Mouse (Mus musculus): ENCODE data around the gene Nxn.
"Not testable (repeated sequence)": the region's sequence is repeated elsewhere in the genome, so short reads cannot be mapped to it uniquely, and the experiment has no call there.

Gene Nxn

DNA sequence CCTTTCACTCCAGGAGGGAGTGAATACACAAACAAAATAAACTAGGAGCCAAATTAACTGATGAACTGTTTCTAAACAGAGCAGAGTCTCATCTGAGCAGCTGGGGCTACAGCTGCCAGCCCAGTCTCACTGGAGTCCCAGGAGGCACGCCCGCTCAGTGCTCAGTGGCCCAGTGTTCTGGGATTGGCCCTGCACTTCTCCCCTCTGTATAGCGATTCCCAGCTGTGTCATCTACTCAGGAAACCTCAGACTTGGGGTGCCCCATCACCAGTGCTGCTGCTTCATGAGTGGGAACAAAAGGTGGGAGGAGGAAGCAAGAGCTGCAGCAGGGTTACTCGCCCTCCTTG, 145.0 kb downstream of the Nxn start:
- DNase-seq = no peak

GRCm38 (mm10) chr11:76253145-76253917, 145.6 kb downstream of the Nxn start:
- peak; percentile 83 for DNase-seq

DNA sequence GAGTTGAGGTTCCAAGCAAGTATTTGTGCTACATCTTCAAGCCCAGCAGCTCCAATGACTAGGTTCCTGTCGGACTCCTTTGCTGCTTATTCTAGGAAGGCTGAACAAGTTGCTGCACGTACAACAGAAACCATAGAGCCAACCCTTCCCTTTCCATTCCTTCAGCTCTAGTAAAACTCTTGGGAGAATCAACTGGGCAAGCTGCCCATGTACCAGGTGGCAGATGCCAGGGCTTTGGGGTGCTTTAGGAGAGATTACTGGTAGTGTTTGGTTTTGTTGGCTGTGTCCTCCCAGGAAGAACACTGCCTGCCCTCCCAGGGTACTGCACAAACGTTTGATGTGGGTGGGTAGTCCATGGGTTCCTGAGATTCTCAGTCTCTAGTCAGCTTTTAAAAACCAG, 146.9 kb downstream of the Nxn start:
- no peak for DNase-seq

GRCm38 (mm10) chr11:76247239-76247638, 151.7 kb downstream of the Nxn start:
- no peak for DNase-seq

GRCm38 (mm10) chr11:76246439-76246838, 152.5 kb downstream of the Nxn start:
- DNase-seq = no peak

- DNase-seq = no peak
Observed at GRCm38 (mm10) chr11:76243811-76244546, 155.0 kb downstream of the Nxn start.

GRCm38 (mm10) chr11:76242901-76243810, 155.8 kb downstream of the Nxn start, which contains the start of the genes Mrm3 and Glod4:
Gene Mrm3 (plus strand): TSS chr11:76243715.
Gene Glod4 (minus strand): TSS chr11:76243725.
- DNase-seq = peak; percentile 90

DNA sequence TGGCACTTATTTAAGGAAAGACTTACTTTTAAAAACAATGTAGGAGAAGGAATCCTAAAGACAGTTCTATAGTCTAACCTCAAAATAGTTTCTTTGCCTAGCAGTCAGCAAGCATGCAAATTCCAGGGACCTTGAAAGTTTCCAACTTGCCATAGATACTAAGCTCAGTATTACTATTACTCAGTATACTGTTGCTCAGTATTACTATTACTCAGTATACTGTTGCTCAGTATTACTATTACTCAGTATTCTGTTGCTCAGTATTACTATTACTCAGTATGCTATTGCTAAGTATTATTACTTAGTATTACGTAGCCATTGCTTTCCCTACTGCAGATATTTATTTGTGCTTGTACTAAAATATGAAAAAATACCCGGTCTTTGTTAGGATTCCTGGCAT, 159.2 kb downstream of the Nxn start:
- no peak for DNase-seq

DNA sequence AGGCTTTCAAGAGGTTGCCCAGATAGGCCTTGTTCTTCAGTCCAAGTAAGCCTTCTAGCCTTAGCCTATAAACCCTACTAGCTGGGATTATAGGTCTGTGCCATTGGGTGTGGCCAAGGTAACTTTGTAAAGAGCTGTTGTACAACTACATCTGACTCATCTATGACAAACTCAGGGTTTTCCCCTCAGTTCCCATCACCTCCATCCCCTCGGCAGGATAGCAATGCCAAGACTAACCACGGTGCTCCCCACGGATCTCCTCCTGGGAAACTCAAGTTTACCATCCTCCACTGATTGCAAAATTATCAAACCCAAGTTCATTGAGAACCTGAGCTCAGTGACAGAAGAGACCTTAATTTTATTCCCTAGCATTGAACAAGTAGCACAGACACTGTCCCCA, 162.8 kb downstream of the Nxn start:
- no peak for DNase-seq

GRCm38 (mm10) chr11:76225051-76225450, 173.9 kb downstream of the Nxn start:
- no peak for DNase-seq

DNA sequence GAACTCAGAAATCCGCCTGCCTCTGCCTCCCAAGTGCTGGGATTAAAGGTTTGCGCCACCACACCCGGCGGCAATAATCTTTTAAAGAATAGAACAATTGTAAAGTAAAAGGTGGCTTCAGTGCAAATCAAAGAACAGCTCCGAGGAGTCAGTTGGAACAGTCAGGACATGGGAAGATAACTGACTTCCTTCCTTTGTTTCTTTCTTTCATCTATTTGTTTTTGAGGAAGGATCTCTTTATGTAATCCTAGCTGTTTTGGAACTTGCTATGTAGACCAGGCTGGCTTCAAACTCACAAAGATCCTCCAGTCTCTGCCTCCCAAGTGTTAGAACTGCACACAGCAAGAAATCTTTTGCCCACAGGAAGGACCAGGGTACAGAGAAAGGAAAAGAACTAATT, 174.3 kb downstream of the Nxn start:
- no peak for DNase-seq

- peak; percentile 97 for DNase-seq
Observed at GRCm38 (mm10) chr11:76217390-76217800, 181.5 kb downstream of the Nxn start, which contains the start of the genes Dbil5 and Gemin4. Gene Dbil5 (plus strand): TSS chr11:76217608. Gene Gemin4 (minus strand): TSS chr11:76217664.

DNA sequence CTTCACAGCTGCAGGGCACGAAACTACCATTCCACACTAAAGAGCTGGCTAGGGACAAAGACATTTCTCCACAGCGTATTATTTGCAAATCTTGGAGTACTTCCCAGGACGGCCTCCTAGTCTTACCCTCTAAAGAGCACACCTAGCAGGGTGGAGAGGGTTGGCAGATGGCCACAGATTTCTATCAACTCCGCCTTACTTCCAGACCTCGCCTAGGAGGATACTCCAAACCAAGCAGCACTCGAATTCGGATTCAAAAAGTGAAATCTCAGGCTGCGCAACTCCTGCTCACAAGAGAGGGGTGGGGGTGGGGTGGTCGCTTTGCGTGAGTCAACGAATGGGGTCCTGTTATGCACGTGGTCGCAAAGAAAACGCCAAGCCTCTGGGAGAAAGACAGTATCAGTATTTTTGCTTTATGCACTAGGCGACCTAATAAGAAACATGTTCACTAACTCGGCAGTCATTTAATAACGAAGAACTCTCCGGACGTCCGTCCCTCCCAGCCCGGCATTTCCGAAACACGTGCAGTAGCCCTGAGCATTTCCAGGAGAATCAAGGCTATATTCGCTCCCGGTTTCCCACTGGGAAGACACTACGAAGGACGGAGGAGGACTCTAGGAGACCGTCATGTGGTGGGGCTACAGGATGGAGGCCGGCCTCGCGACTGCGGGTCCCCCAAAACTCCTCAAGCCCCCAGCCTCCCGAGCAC, 182.1 kb downstream of the Nxn start:
- DNase-seq = no peak

GRCm38 (mm10) chr11:76216049-76216540, 182.8 kb downstream of the Nxn start:
- no peak for DNase-seq

GRCm38 (mm10) chr11:76215011-76215410, 183.9 kb downstream of the Nxn start:
- no peak for DNase-seq

- no peak for DNase-seq
Observed at GRCm38 (mm10) chr11:76213841-76214240, 185.1 kb downstream of the Nxn start.

DNA sequence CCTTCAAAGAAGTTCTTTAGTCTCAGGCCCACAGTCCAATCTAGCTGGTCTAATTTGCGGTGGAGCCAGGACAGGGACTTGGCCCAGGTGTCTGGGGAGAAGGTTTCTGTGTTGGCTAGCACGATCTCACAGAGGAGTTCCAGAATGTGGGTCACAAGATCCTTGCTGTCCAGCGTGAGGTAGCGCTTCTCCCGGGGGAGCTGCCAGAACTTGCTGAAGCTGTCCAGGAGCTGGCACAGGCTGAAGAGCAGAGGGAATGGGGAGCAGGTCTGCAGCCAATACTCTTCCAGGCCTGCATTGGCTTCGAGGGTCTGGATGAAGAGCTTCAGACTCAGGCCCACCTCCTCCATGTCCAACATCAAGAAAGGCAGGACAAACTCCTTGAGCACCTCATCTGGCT, 187.3 kb downstream of the Nxn start:
- not testable (repeated sequence) for DNase-seq

DNA sequence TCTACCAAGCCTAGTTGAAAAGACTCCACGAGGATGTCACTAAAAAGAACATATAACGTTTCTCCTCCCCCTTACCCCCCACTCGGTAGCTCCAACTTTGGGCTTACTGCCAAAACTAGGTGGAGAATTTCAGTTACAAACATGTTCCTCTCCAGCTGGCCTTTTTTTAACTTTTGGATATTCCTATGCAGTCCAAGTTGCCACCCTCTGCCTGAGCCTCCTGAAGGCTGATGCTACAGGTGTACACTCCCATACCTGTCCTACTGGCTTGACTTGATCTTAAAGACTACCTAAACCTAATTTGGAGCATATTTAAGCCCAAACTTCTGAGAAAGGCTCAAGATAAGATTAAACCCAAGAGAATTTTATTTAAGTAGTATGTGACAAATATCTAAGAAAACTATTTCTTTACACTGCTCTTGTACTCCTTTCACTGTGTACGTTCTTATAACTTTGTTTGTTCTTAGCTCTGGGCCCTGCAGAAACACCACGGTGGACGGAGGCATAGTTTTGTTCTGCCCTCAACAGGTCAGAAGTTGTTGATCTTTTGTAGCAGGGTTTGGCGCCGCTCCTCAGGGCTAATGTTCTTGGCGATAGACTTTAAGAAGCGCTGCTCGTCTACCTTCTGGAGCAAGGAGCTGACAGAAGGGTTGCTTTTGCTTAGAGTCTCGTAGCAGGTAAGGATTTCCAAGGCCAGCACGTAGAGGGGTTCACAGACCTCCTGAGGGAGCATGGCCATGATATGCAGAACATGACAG, 188.5 kb downstream of the Nxn start:
- no peak for DNase-seq

All from layer of hippocampus, adult 9-11 months (tissue).